Mouse (Mus musculus) neural tube, embryonic 11.5 days (tissue): ENCODE measurements around the gene Slc25a23. TPM values are rescaled to one million over a fixed set of nuclear protein-coding genes. Genes with fewer than 3 reads are reported as not detected.

Experiments used
- ATAC-seq: fragments of 200-750 bp; cut with Nextera tagmentation; 2 replicates; pipeline ENCODE4 v1.8.0; 2017; ENCODE audit warnings: moderate number of reproducible peaks, mild to moderate bottlenecking, moderate TSS enrichment, moderate library complexity; ENCODE audit not compliant: insufficient read depth, low FRiP score, low TSS enrichment
- DNase-seq: peaks from one replicate; pipeline ENCODE4 v3.0.0-alpha.2; 2015; ENCODE audit warnings: low spot score
- H3K27ac ChIP-seq: fragments of 300-500 bp; sonication (generic); 2 replicates; pipeline ENCODE4 v1.5.1; 2014; ENCODE audit warnings: low read depth, mild to moderate bottlenecking, low read length
- H3K27me3 ChIP-seq: fragments of 300-500 bp; sonication (generic); 2 replicates; pipeline ENCODE4 v1.6.1; 2014; ENCODE audit warnings: mild to moderate bottlenecking, low read length, mixed read lengths; ENCODE audit not compliant: control insufficient read depth, insufficient read depth
- H3K36me3 ChIP-seq: fragments of 300-500 bp; sonication (generic); 2 replicates; pipeline ENCODE4 v1.6.1; 2014; ENCODE audit warnings: mild to moderate bottlenecking, low read length, moderate library complexity, mixed read lengths; ENCODE audit not compliant: control insufficient read depth, insufficient read depth
- H3K4me1 ChIP-seq: fragments of 300-500 bp; sonication (generic); 2 replicates; pipeline ENCODE4 v1.6.1; 2014; ENCODE audit warnings: low read length, mixed read lengths; ENCODE audit not compliant: control insufficient read depth, insufficient read depth
- H3K4me2 ChIP-seq: fragments of 300-500 bp; sonication (generic); 2 replicates; pipeline ENCODE4 v1.6.1; 2014; ENCODE audit warnings: low read depth, mild to moderate bottlenecking, moderate library complexity
- H3K4me3 ChIP-seq: fragments of 300-500 bp; sonication (generic); 2 replicates; pipeline ENCODE4 v1.5.1; 2014; ENCODE audit warnings: low read depth, low read length
- H3K9ac ChIP-seq: fragments of 300-500 bp; sonication (generic); 2 replicates; pipeline ENCODE4 v1.6.1; 2014; ENCODE audit warnings: mild to moderate bottlenecking, low read length
- H3K9me3 ChIP-seq: fragments of 300-500 bp; sonication (generic); 2 replicates; pipeline ENCODE4 v1.6.1; 2016; ENCODE audit warnings: low read length; ENCODE audit not compliant: control insufficient read depth
- WGBS: fragments of 180-500 bp; shearing (Covaris S2); extraction: QIAGEN DNeasy Blood & Tissue Kit; methylation state at CpG from one replicate; pipeline ENCODE4 v1.1.7; 2014; 5-methylcytosine and 5-hydroxymethylcytosine counted together
- polyA plus RNA-seq: library from polyadenylated mRNA; unstranded; fragments of >200 nt; fragmentation: Nextera tagmentation; extraction: Ambion mirVana; gene quantifications from 2 replicates; pipeline ENCODE4 v1.2.1, GENCODE M21; 2014

Gene Slc25a23
- polyA plus RNA-seq, 1 experiment from 2014 or later, result 16.8 TPM

DNA sequence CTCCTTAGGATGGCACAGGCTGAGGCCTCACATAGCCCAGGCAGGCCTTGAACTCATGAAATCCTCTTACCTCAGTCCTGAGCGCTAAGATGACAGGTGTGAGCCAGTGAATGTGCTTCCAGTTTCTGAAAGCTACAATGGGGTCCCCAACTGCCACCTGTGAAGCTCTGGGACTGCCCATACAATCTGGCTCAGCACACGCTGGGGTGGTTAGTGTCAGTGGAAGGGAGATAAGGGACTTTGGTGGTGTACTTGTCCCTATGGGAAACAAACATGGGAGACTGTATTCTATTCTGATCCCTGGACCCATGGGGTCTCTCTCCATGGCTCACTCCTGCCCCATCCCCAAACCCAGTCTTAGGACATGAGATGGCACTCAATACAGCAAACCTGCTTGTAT is 40.0 kb downstream of the Slc25a23 start:
- ATAC-seq, result no peak
- H3K4me1 ChIP-seq, result no peaks in the 10 kb centered on the region
- no peak overlapping the region for H3K4me3 ChIP-seq
- no peak overlapping the region for H3K27ac ChIP-seq
- peaks cover 26% of the 10 kb centered on the region for H3K36me3 ChIP-seq
- WGBS, result 82% methylated on average over 2 of the region's 2 CpGs
- no peak for DNase-seq
- H3K27me3 ChIP-seq, result no peaks in the 10 kb centered on the region
- no peak overlapping the region for H3K9ac ChIP-seq
- H3K4me2 ChIP-seq, result no peak overlapping the region
- no peaks in the 10 kb centered on the region for H3K9me3 ChIP-seq

DNA sequence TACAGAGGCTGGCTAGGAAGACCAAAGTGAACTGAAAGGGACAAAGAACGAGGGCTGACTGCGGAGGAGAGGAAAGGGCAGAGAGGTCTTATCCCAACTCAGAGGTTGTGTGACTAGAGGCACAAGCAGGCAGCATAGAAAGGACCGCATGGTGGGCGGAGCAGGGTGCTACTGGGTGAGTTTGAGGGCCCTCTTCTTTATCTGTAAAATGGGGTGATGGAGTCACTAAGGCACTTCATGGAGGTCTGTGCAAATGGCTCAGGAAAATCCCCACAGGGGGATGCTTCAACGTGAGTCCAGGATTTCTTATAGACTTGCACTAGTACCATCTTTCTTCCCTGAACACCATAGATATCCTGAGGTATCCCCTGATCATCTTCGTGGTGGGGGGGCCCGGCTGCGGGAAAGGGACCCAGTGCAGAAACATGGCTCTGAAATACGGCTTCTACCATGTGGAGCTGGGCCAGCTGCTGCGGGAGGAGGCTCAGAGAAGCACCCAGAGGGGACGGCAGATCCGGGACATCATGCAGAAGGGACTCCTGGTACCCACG is 47.3 kb downstream of the Slc25a23 start:
- H3K9ac ChIP-seq, result peak overlapping the region; percentile 81; the same call in 1 of the 2 replicates
- H3K27ac ChIP-seq, result no peak overlapping the region
- H3K4me3 ChIP-seq, result peak overlapping the region; percentile 61
- H3K9me3 ChIP-seq, result no peaks in the 10 kb centered on the region
- H3K27me3 ChIP-seq, result no peaks in the 10 kb centered on the region
- ATAC-seq (no peak), DNase-seq (no peak)
- H3K4me1 ChIP-seq, result peaks cover 4% of the 10 kb centered on the region
- 70% methylated on average over 13 of the region's 13 CpGs for WGBS
- peak overlapping the region; percentile 90 for H3K4me2 ChIP-seq
- no peaks in the 10 kb centered on the region; the same call in 1 of the 2 replicates for H3K36me3 ChIP-seq

GRCm38 (mm10) chr17:57011236-57012141 is 48.2 kb downstream of the Slc25a23 start, which contains the start of the genes Gtf2f1 and Gm17949:
Gene Gtf2f1, minus strand, starts transcription at chr17:57011288.
Gene Gm17949, plus strand, starts transcription at chr17:57011469.
- Histone ChIP-seq H3K4me2 (peak within 1 kb of the TSS; percentile 90), H3K9ac (peak within 1 kb of the TSS; percentile 81), H3K9me3 (no peaks in the 10 kb centered on the region), H3K27ac (peak within 1 kb of the TSS; percentile 78), H3K4me1 (peaks cover 4% of the 10 kb centered on the region), H3K4me3 (peak within 1 kb of the TSS; percentile 61), H3K27me3 (no peaks in the 10 kb centered on the region), H3K36me3 (peaks cover 4% of the 10 kb centered on the region)
- DNase-seq (peak; percentile 99), ATAC-seq (peak; percentile 88)
- under 1% methylated on average over 51 of the region's 51 CpGs for WGBS

- Histone ChIP-seq H3K27ac (no peak overlapping the region), H3K4me1 (peaks cover 4% of the 10 kb centered on the region), H3K9ac (peak overlapping the region; percentile 46), H3K36me3 (peaks cover 4% of the 10 kb centered on the region), H3K4me3 (peak overlapping the region; percentile 61), H3K9me3 (no peaks in the 10 kb centered on the region), H3K4me2 (peak overlapping the region; percentile 72), H3K27me3 (no peaks in the 10 kb centered on the region)
- WGBS, result 1% methylated on average over 19 of the region's 19 CpGs
- ATAC-seq (peak; percentile 42), DNase-seq (no peak)
Observed at GRCm38 (mm10) chr17:57010911-57011235, 48.8 kb downstream of the Slc25a23 start.

DNA sequence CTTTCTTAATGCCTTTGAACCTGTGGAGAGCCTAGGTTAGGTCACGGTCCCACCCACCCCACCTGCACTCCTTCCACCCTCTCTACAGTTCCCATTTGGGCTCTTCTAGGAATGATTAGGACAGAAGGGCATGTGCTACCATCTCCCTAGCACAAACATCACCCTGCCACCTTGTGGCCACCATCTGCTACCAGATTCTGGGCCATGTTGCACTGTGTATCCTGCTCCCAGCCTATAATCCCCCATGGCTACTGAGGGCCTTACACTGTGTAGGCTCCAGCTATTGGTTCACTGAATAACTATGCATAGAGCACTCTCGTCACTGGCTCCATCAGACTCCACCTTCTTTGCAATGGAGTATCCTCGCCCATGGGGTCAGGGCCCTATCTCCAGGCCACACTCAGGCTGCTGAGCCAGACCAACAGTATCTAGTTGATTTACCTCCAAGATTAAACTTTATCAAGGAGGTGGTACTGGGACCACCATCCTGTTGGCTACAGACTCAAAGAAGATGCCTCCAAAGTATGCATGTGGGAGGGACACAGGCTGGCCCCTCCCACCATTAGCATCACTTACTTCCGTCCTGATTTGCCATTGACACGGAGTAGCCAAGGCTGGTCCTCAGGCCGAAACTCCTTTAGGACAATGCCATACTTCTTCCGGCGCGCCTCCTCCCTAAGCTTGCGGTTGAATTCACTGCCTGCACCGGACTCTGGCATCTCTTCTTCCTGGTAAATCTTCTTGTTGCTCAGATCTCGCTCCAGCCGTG is 52.3 kb downstream of the Slc25a23 start:
- peaks cover 4% of the 10 kb centered on the region for H3K4me1 ChIP-seq
- H3K36me3 ChIP-seq, result peaks cover 16% of the 10 kb centered on the region
- no peak overlapping the region for H3K4me3 ChIP-seq
- WGBS, result 92% methylated on average over 13 of the region's 13 CpGs
- no peaks in the 10 kb centered on the region for H3K9me3 ChIP-seq
- no peak overlapping the region for H3K27ac ChIP-seq
- no peaks in the 10 kb centered on the region for H3K27me3 ChIP-seq
- ATAC-seq (no peak), DNase-seq (no peak)
- H3K4me2 ChIP-seq, result no peak overlapping the region
- no peak overlapping the region for H3K9ac ChIP-seq

- Histone ChIP-seq H3K9ac (no peak overlapping the region), H3K27ac (no peak overlapping the region), H3K36me3 (peaks cover 16% of the 10 kb centered on the region), H3K27me3 (no peaks in the 10 kb centered on the region), H3K4me1 (no peaks in the 10 kb centered on the region), H3K4me2 (no peak overlapping the region), H3K9me3 (no peaks in the 10 kb centered on the region), H3K4me3 (no peak overlapping the region)
- 95% methylated on average over 7 of the region's 7 CpGs for WGBS
- DNase-seq (no peak), ATAC-seq (no peak)
Observed at GRCm38 (mm10) chr17:57003994-57004393, 55.7 kb downstream of the Slc25a23 start.

- H3K27ac ChIP-seq, result no peak overlapping the region
- DNase-seq (no peak), ATAC-seq (no peak)
- no peak overlapping the region for H3K9ac ChIP-seq
- peaks cover 4% of the 10 kb centered on the region for H3K4me1 ChIP-seq
- H3K4me3 ChIP-seq, result no peak overlapping the region
- H3K27me3 ChIP-seq, result no peaks in the 10 kb centered on the region
- no peak overlapping the region for H3K4me2 ChIP-seq
- no peaks in the 10 kb centered on the region for H3K9me3 ChIP-seq
- WGBS, result 79% methylated on average over 8 of the region's 8 CpGs
- peaks cover 13% of the 10 kb centered on the region for H3K36me3 ChIP-seq
Observed at GRCm38 (mm10) chr17:57001228-57001627, 58.4 kb downstream of the Slc25a23 start.

GRCm38 (mm10) chr17:56999968-57000609 is 59.6 kb downstream of the Slc25a23 start, which contains the start of gene Pspn:
Gene Pspn, minus strand, starts transcription at chr17:57000018.
- Histone ChIP-seq H3K4me3 (no peak within 1 kb of the TSS), H3K9me3 (no peaks in the 10 kb centered on the region), H3K36me3 (peaks cover 17% of the 10 kb centered on the region), H3K4me2 (no peak within 1 kb of the TSS), H3K9ac (no peak within 1 kb of the TSS), H3K27ac (no peak within 1 kb of the TSS), H3K27me3 (no peaks in the 10 kb centered on the region), H3K4me1 (peaks cover 4% of the 10 kb centered on the region)
- no peak for ATAC-seq
- DNase-seq, result no peak
- 87% methylated on average over 9 of the region's 9 CpGs for WGBS
